Mouse (Mus musculus): Measurements from ENCODE around the gene Edf1.

The Edf1 gene

DNA sequence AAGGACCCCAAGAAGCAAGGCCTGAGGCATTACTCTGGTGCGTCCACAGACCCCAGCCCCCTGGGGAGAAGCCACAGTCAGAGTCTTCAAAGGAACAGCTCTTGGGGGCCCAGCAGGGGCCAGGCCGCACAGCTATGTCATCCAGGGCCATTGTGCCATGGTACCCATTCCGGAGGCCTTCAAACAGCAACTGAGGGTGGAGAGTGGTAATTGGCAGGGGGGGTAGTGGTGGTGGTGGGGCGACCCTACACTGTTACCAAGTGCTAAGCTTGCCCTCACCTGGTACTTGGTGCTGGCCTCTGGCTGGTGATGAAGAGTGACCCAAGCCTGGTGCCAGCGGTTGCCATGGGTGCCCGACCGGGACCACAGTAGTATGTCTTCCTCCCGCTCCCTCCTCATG, 8.1 kb downstream of the Edf1 start:
- no peak for DNase-seq

DNA sequence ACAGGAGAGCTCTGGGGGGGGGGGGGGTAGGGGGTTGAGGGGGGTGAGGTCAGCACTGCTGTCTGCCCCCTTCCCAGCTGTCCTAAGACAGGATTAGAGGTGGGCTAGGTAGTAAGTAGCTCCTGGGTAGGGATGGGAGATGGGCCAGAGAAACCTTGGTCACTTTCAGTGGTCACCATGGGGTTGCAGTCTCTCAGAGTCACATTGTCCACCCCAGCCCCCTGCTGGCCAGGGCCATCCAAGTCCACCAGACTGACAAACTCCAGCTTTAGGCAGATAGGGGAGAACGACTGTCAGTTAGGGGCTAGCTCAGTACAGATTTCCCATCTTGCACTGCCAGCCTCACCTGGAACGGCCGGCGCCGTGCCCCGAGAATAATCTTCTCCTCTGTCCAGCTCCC, 8.9 kb downstream of the Edf1 start:
- DNase-seq, result no peak

GRCm38 (mm10) chr2:25568473-25569019, 10.9 kb downstream of the Edf1 start:
- DNase-seq, result no peak

DNA sequence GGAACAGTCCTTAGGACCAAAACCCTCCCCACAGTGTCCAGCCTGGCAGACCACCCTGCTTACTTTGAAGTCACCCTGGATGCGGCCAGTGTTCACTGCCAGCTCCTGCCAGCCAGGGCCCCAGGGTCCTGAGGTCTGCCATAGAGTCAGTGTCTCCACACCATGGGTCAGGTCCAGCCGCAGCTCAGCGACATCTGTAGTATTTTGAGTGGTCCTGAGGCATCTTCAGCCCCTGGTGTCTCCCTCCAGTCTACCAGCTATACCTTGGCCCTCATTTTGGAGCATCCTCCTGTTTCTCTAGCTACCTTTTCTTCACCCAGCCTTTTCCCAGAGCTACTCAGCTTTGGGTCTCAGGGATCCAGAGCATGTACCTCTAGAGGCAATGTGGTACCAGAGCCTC, 11.7 kb downstream of the Edf1 start:
- no peak for DNase-seq

DNA sequence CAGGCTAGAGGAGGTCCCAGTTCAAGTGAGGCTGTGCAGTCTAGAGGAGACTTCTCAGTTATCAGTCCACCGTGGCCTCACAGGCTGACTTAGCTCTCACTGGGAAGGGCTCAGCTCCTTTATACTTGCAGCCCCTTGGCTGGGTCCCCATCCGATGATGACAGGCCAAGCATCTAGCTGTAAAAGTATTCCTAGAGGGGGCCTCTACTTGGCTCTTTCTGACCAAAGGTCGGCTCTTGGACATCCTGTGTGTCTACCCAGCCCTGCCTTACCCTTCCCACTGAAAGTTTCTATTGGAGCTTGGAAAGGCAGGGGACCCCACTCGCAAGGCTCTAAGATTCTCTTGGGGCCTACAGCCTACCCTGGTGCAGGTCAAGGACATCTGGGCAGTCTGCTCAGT, 13.6 kb downstream of the Edf1 start:
- DNase-seq, result no peak

DNA sequence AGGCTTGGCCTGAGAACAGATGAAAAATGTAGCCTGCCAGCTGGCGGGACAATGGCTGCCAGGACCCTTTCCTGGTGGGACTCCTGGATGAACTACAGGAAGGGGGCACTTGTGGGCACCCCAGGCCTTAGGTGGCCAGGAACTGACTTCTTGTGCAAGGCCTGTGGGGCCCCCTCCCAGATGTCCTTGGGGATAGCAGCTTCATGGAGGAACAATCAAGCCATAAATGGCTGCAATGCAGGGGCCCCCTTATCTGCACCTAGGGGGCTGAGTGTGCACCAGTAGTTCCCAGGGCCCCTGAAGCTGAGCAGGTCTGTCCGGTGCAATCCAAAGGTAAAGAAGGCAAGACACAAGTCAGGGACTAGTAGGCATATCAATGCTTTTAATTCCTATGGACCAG, 15.4 kb downstream of the Edf1 start:
- no peak for DNase-seq

GRCm38 (mm10) chr2:25574136-25574535, 16.5 kb downstream of the Edf1 start:
- DNase-seq, result no peak

GRCm38 (mm10) chr2:25574579-25575431, 17.2 kb downstream of the Edf1 start, which contains the start of the genes Mamdc4 and Phpt1:
Gene Mamdc4, minus strand, starts transcription at chr2:25574845.
Gene Phpt1, minus strand, starts transcription at chr2:25575224.
- peak; percentile 97 to 98 for DNase-seq

DNA sequence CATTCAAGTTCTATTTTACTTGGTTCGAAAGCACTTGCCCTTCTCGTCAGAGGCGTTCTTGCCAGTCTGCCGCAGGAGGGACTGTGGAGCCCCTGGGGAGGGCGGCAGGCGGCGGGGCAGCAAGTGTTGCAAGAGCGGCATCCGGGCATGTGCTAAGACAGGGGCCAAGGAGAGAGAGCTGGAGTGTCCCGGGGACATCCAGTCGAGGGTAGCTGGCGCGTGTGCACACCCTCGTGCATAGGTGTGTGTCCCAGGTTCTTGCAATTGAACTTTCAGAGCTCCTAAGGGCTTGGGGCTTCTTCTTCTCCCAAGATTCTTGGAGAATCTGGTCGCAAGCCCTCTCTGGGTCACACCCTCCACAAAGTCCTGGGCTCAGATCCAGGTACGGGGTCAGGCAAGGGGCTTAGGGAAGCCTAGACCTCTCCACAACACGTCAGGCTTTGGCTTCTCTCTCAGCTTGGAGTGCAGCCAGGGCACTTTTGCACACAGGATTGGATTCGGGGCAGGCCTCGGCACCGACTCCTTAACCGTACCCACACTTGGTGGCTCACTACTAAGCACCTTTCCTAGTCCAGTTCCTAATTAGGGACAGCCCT, 17.9 kb downstream of the Edf1 start:
- DNase-seq, result peak; percentile 63 to 77

GRCm38 (mm10) chr2:25576028-25576850, 18.6 kb downstream of the Edf1 start:
- DNase-seq, result no peak

DNA sequence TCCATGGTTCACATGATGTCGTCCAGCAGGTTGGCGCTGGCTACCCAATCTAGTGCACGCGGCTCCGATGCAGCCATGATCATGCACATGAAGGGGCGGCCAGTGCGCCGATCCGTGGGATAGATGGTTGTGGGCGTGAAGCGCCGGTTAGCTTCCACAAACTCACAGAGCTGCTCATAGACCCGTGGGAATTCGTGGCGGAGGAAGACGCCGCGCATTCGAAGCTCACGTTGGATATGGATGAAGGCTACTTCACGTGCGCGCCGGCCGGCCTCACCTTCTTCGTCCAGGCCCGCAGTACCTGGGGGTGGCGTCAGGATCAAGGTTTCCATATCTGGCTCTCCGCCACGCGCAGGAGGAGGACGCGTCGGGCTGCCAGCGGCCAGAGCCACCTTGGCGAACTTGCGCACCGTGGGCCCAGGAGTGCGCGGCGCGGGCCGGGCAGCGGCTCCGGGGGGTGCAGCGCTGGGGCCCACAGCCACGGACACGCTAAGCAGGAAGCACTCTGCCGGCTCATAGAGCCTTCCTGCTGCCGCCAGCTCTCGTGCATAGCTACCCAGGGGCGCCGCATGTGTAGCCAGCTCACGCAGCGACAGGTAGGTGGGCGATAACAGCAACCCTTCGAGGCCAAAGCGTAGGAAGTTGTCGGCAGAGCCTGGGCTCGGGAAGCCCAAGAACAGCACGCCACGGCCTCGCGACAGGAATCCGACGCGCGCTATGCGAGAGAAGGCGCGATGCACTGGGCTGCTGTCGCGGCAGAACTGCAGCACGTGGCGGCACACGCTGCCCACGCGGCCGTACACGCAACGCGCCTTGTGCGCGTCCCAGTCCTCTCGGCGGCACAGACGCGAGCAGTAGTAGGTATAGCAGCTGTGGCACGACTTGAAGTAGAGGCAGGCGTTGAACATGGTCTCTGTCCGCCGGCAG, 19.6 kb downstream of the Edf1 start:
- no peak for DNase-seq

- DNase-seq, result peak in 1 of 2 experiments; percentile 42
Observed at GRCm38 (mm10) chr2:25577951-25578795, 20.5 kb downstream of the Edf1 start.

DNA sequence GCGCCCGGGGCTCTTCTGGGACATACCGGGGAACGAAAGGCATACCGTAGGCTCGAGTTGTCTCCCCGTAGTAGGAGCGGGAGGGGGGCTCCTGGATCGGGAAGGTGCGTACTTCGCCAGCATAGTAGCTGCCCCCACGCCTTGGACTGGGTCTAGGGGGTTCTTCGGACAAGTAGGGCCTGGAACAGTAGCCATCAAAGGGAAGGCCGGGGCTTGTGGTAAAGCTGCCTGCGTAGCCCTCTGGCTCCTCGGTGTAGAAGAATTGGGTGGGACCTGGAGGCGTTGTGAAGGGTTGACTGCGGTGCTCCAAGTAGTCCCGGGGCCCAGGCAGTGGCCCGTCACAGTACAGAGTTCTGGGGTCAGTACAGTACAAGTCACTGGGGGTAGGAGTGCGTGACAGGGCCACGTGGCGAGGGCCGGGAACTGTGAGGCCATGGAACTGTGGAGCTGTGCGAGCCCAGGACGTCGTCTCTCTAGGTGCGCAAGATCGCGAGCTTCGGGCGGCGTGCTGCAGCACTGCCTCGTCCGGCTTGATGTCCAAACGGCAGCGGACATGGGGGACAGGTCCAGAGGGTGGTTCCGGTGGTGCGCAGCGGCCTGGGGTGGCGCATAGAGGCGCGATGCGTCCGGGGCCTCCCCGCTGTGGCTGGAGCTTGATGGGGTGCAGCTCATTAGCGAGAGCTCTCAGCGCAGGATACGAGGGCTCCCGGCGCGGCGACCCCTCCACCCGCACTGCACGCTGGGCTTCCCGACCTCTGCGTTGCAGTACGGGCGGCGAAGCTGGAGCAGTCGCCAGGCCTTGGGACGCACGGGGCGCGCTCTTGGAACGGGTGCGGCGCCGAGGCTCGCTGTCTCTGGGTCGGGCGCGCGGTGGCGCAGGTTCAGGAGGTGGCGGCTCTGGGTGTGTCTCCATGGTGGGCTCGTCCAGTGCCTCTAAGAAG, 21.4 kb downstream of the Edf1 start:
- no peak for DNase-seq

DNA sequence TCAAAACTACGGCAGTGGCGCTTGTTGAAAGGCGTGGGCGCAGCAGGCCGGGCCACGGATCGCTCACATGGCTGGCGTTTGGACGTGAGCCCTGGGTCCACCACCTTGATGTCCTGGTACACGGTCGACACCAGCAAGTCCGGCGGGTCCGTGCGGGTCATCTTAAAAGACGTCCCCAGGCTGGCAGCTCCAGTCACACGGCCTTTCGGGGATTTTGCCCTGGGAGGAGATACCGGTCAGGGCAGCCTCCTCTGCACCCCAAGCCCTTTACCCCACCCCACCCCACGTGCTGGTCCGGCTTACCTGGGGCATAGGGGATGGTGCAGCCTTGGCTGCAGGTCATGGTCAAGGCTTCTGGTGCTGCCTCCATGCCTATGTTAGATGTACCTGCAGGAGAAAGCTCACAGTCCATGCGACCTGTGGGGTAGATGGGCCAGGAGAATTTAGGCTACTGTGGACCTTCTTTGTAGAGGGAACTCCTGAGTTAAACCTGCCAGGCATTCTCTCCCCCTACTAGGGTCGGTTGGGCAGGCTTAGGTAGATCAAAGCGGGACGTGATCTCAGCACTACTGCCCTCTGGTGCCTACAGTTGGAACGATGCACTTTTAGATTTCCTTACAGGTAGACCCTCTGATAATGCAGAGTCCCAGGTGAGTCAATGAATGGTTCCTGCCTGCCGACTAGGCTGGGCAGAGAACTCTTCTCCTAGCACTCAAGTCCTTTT, 22.3 kb downstream of the Edf1 start:
- peak in 1 of 2 experiments; percentile 49 for DNase-seq

DNA sequence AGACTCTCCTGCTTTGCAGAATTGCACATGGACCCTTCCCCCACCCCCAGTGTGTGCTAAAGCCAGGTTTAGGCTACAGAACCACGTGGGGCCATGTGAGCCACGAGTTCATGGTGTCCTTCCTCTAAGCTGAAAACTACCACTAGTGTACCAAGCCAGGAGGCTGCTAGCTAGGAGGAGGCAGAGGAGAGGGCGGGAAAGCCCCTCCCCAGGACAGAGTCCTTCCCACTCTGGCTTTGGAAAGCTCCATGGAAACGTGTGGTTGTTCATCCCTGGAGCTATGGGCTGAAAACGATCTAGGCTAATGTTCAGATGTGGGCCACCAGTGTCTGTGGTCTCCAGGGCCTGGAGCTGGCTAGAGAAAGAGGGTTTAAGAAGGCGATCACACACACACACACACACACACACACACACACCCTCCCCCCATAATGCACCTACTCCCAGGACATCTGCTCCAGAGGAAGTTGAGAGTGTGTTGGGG, 23.0 kb downstream of the Edf1 start:
- DNase-seq, result no peak

DNA sequence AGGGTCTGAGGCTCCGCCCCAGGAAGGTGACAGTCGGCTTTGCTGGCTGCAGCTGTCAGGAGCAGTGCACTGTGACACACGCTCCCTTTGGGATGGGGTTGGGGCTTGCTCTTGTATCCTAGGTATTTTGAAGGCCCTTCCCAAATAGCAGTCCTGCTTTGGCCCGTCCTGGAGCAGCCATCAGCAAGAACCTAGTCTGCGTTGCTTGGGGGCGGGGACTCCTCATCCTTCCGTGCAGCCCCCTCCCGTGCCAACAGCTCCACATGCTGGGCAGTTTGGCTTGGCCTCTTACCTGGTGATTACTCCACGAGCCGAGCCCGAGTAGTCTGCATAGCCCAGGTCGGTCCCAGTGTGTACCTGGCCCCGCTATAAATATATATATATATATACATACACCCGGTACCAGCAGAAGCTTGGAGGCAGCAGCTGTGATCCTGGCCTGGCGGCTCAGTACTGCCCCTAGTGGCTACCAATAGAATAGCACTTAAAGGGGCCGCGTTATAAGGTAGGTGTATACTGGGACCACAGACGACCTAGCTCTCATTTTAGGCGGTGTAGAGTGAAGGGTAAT, 23.7 kb downstream of the Edf1 start, which contains the start of gene Ajm1:
Gene Ajm1, minus strand, starts transcription at position 464 of the 571 bp plus-strand sequence.
- DNase-seq, result peak; percentile 71 to 78

- DNase-seq, result no peak
Observed at GRCm38 (mm10) chr2:25581901-25582301, 24.3 kb downstream of the Edf1 start.

DNA sequence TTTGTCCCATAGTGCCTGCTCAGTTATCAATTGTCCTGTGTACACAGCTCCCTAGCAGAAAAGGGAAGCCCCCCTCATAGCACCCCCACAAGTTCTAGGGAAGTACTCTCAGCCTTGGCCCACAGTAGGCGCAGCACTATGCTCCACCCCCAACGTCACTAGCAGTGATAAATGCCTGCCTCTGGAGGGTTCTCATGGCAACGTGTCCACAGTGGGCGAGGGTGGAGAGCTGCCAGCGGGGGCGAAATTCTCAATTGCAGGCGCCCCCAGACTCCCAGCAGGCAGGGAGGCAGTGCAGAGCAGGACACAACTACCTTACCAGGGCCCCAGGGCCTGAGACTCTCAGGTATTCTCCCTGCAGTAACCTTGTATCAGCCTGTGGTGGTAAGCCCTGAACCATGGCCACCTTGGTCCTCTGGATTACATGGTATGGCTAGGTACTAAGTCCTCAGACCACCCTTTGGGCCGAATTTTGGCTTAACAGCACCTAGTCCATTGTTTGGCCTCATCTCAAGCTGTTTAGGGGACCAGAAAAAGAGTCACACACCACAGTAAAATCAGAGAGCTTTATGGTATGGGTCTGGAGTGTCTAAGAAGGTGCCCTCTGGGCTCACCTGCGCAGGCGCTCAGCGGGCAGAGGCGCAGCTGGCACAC, 24.9 kb downstream of the Edf1 start:
- DNase-seq, result no peak
